Mouse (Mus musculus): ENCODE data around the gene Ppp1r21.

The Ppp1r21 gene

GRCm38 (mm10) chr17:88570784-88571183 is 40.9 kb downstream of the Ppp1r21 start:
- in situ Hi-C loops (cut with MseI, MboI) = no loop called here

- in situ Hi-C loops (cut with MseI, MboI) = no loop called here
These were observed 44.9 kb downstream of the Ppp1r21 start for GRCm38 (mm10) chr17:88574811-88575210.

- in situ Hi-C loops (cut with MseI, MboI) = no loop called here
These were observed 48.8 kb downstream of the Ppp1r21 start for GRCm38 (mm10) chr17:88578522-88579242.

- in situ Hi-C loops (cut with MseI, MboI) = no loop called here
These were observed 50.6 kb downstream of the Ppp1r21 start for GRCm38 (mm10) chr17:88580556-88580955.

- in situ Hi-C loops (cut with MseI, MboI) = no loop called here
These were observed 51.6 kb downstream of the Ppp1r21 start for GRCm38 (mm10) chr17:88581511-88582021.

- in situ Hi-C loops (cut with MseI, MboI) = no loop called here
These were observed 53.1 kb downstream of the Ppp1r21 start for GRCm38 (mm10) chr17:88582999-88583398.

- in situ Hi-C loops (cut with MseI, MboI) = no loop called here
These were observed 53.5 kb downstream of the Ppp1r21 start for GRCm38 (mm10) chr17:88583411-88583810.

GRCm38 (mm10) chr17:88587371-88587770 is 57.5 kb downstream of the Ppp1r21 start:
- in situ Hi-C loops (cut with MseI, MboI) = no loop called here

- in situ Hi-C loops (cut with MseI, MboI) = no loop called here
These were observed 58.3 kb downstream of the Ppp1r21 start for GRCm38 (mm10) chr17:88588228-88588627.

GRCm38 (mm10) chr17:88590251-88590650 is 60.3 kb downstream of the Ppp1r21 start:
- in situ Hi-C loops (cut with MseI, MboI) = no loop called here

GRCm38 (mm10) chr17:88595071-88595470 is 65.2 kb downstream of the Ppp1r21 start:
- in situ Hi-C loops (cut with MseI, MboI) = no loop called here

GRCm38 (mm10) chr17:88596068-88596467 is 66.2 kb downstream of the Ppp1r21 start:
- in situ Hi-C loops (cut with MseI, MboI) = no loop called here

- in situ Hi-C loops (cut with MseI, MboI) = no loop called here
These were observed 66.8 kb downstream of the Ppp1r21 start for GRCm38 (mm10) chr17:88596544-88597221.

GRCm38 (mm10) chr17:88597222-88598055 is 67.5 kb downstream of the Ppp1r21 start, which contains the start of gene Ston1:
Gene Ston1, plus strand, starts transcription at chr17:88597684.
- in situ Hi-C loops (cut with MseI, MboI) = no loop called here

GRCm38 (mm10) chr17:88598056-88598420 is 68.1 kb downstream of the Ppp1r21 start:
- in situ Hi-C loops (cut with MseI, MboI) = no loop called here

GRCm38 (mm10) chr17:88598570-88599368 is 68.9 kb downstream of the Ppp1r21 start:
- in situ Hi-C loops (cut with MseI, MboI) = no loop called here

GRCm38 (mm10) chr17:88600492-88601026 is 70.6 kb downstream of the Ppp1r21 start:
- in situ Hi-C loops (cut with MseI, MboI) = no loop called here

- in situ Hi-C loops (cut with MseI, MboI) = no loop called here
These were observed 74.0 kb downstream of the Ppp1r21 start for GRCm38 (mm10) chr17:88603943-88604342.

GRCm38 (mm10) chr17:88606056-88606455 is 76.1 kb downstream of the Ppp1r21 start:
- in situ Hi-C loops (cut with MseI, MboI) = no loop called here

GRCm38 (mm10) chr17:88609361-88609760 is 79.4 kb downstream of the Ppp1r21 start:
- in situ Hi-C loops (cut with MseI, MboI) = no loop called here

GRCm38 (mm10) chr17:88611057-88611456 is 81.1 kb downstream of the Ppp1r21 start:
- in situ Hi-C loops (cut with MseI, MboI) = no loop called here
